Mouse (Mus musculus) liver, embryonic 14.5 days (tissue): ENCODE data around the gene Lrp3.

Source experiments
- CTCF ChIP-seq: IDR thresholded peaks from 2 replicates; pipeline ENCODE4 v1.5.1; 2016; ENCODE audit warnings: antibody characterized with exemption, low read depth, control low read depth
- EP300 ChIP-seq: IDR thresholded peaks from 2 replicates; pipeline ENCODE4 v1.6.1; 2016; ENCODE audit warnings: antibody characterized with exemption, low read depth

GRCm38 (mm10) chr7:35191276-35191675, 24.0 kb downstream of the Lrp3 start:
- TF ChIP-seq CTCF (no peak), EP300 (no peak)
